Mouse (Mus musculus) midbrain, embryonic 10.5 days (tissue): ENCODE measurements at regions not wholly inside any gene's neighbourhood (a gene's known extent, or its start where the extent isn't known, plus 50 kb on each side); places are given as distances from the start of the nearest gene placed in this dataset.

Experiments used
- DNase-seq: peaks from one replicate; pipeline ENCODE4 v3.0.0-alpha.2; 2017; ENCODE audit warnings: low spot score
- H3K27ac ChIP-seq: fragments of 300-500 bp; sonication (generic); replicated peaks from 2 replicates; pipeline ENCODE4 v1.5.1; 2016; ENCODE audit warnings: mild to moderate bottlenecking
- H3K27me3 ChIP-seq: fragments of 300-500 bp; sonication (generic); 2 replicates; pipeline ENCODE4 v1.6.1; 2016; ENCODE audit warnings: low read depth, mild to moderate bottlenecking; ENCODE audit not compliant: poor library complexity, severe bottlenecking
- H3K36me3 ChIP-seq: fragments of 300-500 bp; sonication (generic); 2 replicates; pipeline ENCODE4 v1.6.1; 2016; ENCODE audit warnings: mild to moderate bottlenecking, moderate library complexity
- H3K4me1 ChIP-seq: fragments of 300-500 bp; sonication (generic); 2 replicates; pipeline ENCODE4 v1.6.1; 2016
- H3K4me3 ChIP-seq: fragments of 300-500 bp; sonication (generic); 2 replicates; pipeline ENCODE4 v1.5.1; 2016; ENCODE audit warnings: mild to moderate bottlenecking, moderate library complexity
- H3K9me3 ChIP-seq: fragments of 300-500 bp; sonication (generic); replicated peaks from 2 replicates; pipeline ENCODE4 v1.6.1; 2016; ENCODE audit warnings: mild to moderate bottlenecking
- whole genome bisulfite sequencing: fragments of 180-500 bp; shearing (Covaris S2); methylation state at CpG from one replicate; pipeline ENCODE4 v1.1.7; 2016; 5-methylcytosine and 5-hydroxymethylcytosine counted together

DNA sequence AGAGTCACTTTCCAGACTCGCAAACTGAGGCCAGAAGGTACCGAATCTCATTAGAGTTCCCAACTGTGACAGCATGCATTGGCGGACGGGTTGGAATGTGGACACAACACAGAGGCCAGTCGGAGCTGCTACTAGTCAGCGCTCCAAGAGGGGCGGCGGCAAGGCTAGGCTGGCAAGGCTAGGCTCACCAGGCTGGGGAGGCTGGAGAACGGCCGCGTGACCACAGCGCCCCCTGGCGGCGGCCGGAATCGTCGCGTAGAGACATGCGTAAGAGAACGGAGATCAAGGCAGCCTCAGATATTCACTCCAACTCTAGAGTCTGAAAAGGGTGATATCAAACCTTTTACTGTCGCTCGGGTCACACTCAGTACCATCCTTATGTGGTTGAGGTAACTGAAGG lies 72.8 kb upstream of the Cdh5 start:
- H3K4me3 ChIP-seq = peak overlapping the region; percentile 23; the same call in 1 of the 2 replicates
- peak; percentile 85 for DNase-seq
- H3K27me3 ChIP-seq = peaks cover 13% of the 10 kb centered on the region
- WGBS = 3% methylated on average over 22 of the region's 22 CpGs
- peaks cover 4% of the 10 kb centered on the region for H3K4me1 ChIP-seq
- peaks cover 12% of the 10 kb centered on the region; the same call in 1 of the 2 replicates for H3K9me3 ChIP-seq
- no peaks in the 10 kb centered on the region for H3K36me3 ChIP-seq
- H3K27ac ChIP-seq = no peak overlapping the region

DNA sequence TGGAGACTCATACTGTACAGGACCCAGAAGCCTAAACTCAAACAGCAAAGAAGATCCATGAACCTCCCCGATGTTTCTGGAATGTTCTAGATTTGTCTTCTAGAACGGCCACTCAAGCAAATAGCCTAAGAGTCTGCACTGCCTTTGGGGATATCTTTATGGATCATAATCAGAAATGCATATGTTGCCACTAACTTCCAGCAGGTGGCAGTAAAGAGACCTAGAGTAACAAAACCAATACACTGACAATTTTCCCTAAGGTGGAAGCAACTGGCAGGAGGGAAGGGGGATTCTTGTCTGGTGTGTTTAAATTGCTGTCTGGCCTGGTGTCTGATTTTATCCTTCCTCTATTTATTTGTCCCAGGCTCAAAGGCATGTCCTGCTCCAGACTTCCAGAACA lies 69.2 kb upstream of the Cdh5 start:
- H3K4me1 ChIP-seq = peaks cover 4% of the 10 kb centered on the region
- H3K9me3 ChIP-seq = peaks cover 12% of the 10 kb centered on the region; the same call in 1 of the 2 replicates
- no peak overlapping the region for H3K4me3 ChIP-seq
- no peaks in the 10 kb centered on the region for H3K36me3 ChIP-seq
- DNase-seq = no peak
- 90% methylated on average over 2 of the region's 2 CpGs for WGBS
- no peak overlapping the region for H3K27ac ChIP-seq
- H3K27me3 ChIP-seq = peaks cover 12% of the 10 kb centered on the region

DNA sequence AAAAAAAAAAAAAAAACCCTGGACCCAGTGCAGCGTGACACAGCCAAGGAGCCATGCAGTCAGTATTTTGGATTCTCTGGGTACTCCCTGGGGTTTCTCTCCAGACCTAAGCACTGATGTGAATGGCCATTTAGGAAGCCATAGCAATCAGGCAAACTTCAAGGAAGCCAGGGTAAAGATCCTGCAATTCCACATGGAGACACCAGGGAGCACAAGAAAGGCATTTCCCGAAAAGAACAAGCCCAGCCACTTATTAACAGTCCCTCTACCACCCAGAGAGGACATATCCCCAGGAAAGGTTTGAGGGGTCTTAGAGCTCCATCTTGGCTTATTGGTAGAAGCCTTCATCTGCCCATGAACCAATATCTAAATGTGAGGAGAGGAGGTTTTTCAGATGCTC lies 68.3 kb upstream of the Cdh5 start:
- 53% methylated on average over 2 of the region's 2 CpGs for WGBS
- H3K36me3 ChIP-seq = no peaks in the 10 kb centered on the region
- DNase-seq = no peak

DNA sequence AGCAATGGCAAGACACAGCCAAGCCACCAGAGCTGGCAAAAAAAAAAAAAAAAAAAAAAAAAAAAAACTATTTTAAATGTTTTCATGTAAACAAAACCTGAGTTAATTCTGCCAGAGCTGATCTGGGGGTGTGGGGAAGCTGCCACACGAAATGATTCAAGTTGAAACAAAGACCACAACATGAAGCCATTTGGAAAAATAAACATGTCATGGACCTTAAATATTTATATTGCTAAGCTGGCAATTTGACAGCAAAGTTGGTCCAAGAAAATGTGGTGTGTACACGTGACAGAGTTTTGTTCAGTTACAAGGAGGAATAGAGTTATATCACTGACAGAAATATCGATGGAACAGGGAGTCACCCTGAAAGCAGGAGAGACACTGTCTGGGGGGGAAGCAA lies 67.1 kb upstream of the Cdh5 start:
- no peak overlapping the region for H3K4me3 ChIP-seq
- H3K4me1 ChIP-seq = no peaks in the 10 kb centered on the region
- H3K27ac ChIP-seq = no peak overlapping the region
- 84% methylated on average over 3 of the region's 3 CpGs for WGBS
- no peaks in the 10 kb centered on the region for H3K27me3 ChIP-seq
- H3K36me3 ChIP-seq = no peaks in the 10 kb centered on the region
- no peak for DNase-seq
- peaks cover 12% of the 10 kb centered on the region; the same call in 1 of the 2 replicates for H3K9me3 ChIP-seq

More for the DNA sequence above, 68.3 kb upstream of the Cdh5 start:
- peaks cover 4% of the 10 kb centered on the region for H3K4me1 ChIP-seq
- H3K27ac ChIP-seq = no peak overlapping the region
- peaks cover 12% of the 10 kb centered on the region; the same call in 1 of the 2 replicates for H3K9me3 ChIP-seq
- peaks cover 3% of the 10 kb centered on the region for H3K27me3 ChIP-seq
- H3K4me3 ChIP-seq = no peak overlapping the region

DNA sequence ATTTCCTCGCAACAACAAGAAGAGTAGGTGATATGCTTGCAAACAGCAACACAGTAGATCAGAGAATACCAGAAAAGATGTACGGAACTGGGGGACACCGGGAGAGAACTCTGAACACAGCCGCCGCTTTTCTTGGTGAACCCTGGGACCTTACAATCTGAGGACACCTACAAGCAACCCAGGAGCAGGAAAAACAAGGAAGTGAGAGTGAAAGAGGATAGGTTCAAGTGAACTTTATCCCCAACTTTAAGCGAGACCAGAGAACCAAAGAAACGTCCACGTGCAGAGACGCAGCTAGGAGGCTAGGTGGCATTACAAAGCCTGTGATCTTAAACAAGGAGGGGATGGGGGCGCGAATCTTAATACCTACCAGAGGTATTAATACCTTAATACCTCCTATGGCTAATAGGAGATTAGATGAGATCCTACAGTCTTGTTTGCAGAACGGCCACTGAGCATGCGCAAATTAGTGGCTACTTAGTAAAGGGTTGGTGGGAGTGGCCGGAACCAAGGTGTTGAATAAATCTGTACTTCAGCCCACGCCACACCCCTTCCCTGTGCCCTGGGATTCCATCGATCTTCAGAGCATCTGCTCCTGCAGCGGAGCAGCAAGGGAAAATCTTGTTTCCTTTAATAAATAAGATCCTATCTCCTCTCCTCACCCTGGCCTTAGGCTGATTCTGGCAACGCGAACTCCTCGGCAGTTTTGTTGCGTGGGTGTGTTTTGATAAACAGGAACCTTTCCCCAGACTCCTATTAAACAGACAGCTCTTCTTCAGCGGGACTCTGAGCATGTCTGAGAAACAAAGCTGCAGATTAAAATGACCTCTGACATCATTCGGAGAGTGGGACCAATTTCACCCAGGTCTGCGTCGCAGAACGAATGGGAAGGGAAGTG lies 64.6 kb upstream of the Cdh5 start:
- WGBS = 86% methylated on average over 26 of the region's 26 CpGs
- Histone ChIP-seq H3K27ac (no peak overlapping the region), H3K4me1 (no peaks in the 10 kb centered on the region), H3K27me3 (no peaks in the 10 kb centered on the region), H3K9me3 (no peaks in the 10 kb centered on the region), H3K4me3 (no peak overlapping the region), H3K36me3 (no peaks in the 10 kb centered on the region)
- DNase-seq = no peak

DNA sequence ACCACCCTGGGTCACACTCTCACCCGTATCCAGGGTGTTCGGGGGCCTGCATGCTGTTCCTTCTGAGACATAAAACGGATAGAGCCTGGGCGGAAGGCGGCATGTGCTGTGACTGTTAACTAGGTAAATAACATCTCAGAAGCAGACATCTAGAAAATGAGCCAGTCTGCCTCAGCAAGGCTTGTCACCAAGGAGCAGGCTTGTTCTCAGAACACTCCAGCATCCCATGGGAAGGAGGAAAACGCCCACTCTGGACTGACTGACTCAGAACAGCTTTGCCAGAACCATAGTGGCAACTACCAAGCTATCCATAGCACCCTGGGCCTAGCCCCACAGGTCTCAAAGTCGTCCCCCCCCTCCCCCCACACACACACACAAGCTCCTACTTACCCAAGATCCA lies 63.8 kb upstream of the Cdh5 start:
- no peak overlapping the region for H3K4me3 ChIP-seq
- DNase-seq = no peak
- H3K4me1 ChIP-seq = peaks cover 8% of the 10 kb centered on the region
- H3K27ac ChIP-seq = no peak overlapping the region; the same call in 1 of the 2 replicates
- H3K36me3 ChIP-seq = no peaks in the 10 kb centered on the region
- no peaks in the 10 kb centered on the region for H3K27me3 ChIP-seq
- WGBS = 87% methylated on average over 7 of the region's 7 CpGs
- no peaks in the 10 kb centered on the region for H3K9me3 ChIP-seq

DNA sequence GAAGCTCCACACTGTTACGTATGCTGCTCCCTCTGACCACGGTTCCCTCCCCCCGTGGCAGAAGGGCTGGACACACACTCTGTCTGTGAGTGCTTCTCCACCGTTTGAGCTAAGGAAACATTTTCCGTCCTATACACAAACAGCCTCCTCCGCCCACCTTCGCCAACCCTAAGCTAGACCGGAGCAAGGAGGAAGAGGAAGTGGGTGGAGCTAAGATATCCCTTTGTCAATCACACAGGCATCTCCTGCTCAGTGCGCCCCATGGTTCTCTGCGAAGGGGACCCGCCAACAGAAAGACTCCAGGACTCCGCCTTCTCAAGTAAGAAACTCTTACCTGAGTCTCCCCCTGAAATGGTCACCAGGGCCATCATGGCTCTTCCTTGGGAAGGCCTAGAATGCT lies 61.9 kb upstream of the Cdh5 start:
- Histone ChIP-seq H3K36me3 (no peaks in the 10 kb centered on the region), H3K9me3 (no peaks in the 10 kb centered on the region), H3K27ac (no peak overlapping the region), H3K4me1 (peaks cover 15% of the 10 kb centered on the region), H3K27me3 (no peaks in the 10 kb centered on the region), H3K4me3 (no peak overlapping the region)
- DNase-seq = no peak
- WGBS = 79% methylated on average over 12 of the region's 12 CpGs

DNA sequence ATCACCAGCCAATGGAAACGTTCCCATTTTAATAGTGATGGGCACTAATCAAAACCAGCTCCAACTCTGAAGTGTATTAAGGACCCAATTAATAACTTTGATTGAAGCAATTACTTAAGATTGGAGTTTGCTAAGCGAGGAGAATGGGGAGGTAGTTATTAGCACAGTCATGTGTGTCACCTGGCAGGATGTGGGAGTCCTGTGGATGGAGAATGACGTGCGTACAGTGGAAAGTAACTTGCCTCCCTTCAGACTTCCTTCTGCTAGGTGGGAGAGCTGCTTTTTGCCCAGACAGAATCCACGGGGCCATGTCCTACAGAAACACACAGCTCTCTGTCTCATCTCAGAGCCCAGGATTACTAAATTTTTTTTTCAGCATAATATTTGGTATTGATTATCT lies 59.9 kb upstream of the Cdh5 start:
- Histone ChIP-seq H3K9me3 (0 out of 2 replicates have a peak, but pooled peaks cover 6% of the 10 kb centered on the region), H3K27ac (no peak overlapping the region), H3K4me3 (no peak overlapping the region), H3K36me3 (no peaks in the 10 kb centered on the region), H3K27me3 (no peaks in the 10 kb centered on the region), H3K4me1 (peaks cover 15% of the 10 kb centered on the region)
- WGBS = 88% methylated on average over 5 of the region's 5 CpGs
- DNase-seq = no peak

DNA sequence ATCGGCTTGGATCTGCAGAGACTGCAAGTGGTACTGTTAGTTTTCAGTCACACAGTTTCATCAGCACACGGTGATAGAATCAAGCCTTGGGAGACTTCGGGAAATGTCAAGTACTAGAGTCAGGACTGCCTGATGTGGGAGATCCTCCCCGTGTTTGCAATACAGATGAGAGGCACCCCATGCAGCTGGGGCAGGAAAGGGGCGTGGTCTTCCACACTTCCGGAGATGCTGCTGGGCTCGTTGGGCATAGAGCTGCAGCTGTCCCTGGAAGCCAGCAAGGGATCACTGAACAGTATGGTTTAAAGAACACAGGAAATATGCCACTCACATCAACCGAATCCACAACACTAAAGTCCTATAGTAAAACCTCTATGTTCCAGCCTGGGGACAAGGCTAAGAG lies 59.0 kb upstream of the Cdh5 start:
- 47% methylated on average over 8 of the region's 8 CpGs for WGBS
- Histone ChIP-seq H3K27ac (no peak overlapping the region), H3K27me3 (no peaks in the 10 kb centered on the region; the same call in 1 of the 2 replicates), H3K4me3 (no peak overlapping the region), H3K36me3 (no peaks in the 10 kb centered on the region), H3K9me3 (0 out of 2 replicates have a peak, but pooled peaks cover 6% of the 10 kb centered on the region), H3K4me1 (peaks cover 15% of the 10 kb centered on the region)
- DNase-seq = no peak

DNA sequence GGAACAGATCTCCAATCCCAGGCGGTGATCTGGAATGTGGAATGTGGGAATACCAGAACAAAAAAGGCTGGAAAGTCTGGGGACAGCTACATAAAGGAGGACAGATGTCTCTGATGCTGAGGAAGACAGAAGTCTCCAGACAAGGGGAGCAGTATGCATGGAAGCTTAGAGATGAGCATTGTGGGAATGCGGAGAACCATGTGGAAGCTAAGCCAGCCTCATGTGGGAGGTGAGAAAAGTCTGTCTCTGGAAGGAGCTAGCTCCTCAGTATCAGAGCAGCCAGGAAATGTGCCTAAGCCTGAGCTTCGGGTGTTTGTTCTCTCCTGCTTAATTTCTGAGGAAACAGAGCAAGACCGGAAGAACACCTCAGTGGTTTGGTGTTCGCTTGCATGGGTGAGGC lies 53.4 kb upstream of the Cdh5 start:
- Histone ChIP-seq H3K9me3 (0 out of 2 replicates have a peak, but pooled peaks cover 6% of the 10 kb centered on the region), H3K4me1 (peaks cover 7% of the 10 kb centered on the region; the same call in 1 of the 2 replicates), H3K4me3 (no peak overlapping the region), H3K27me3 (no peaks in the 10 kb centered on the region; the same call in 1 of the 2 replicates), H3K27ac (no peak overlapping the region), H3K36me3 (no peaks in the 10 kb centered on the region)
- 85% methylated on average over 5 of the region's 5 CpGs for WGBS
- DNase-seq = no peak

DNA sequence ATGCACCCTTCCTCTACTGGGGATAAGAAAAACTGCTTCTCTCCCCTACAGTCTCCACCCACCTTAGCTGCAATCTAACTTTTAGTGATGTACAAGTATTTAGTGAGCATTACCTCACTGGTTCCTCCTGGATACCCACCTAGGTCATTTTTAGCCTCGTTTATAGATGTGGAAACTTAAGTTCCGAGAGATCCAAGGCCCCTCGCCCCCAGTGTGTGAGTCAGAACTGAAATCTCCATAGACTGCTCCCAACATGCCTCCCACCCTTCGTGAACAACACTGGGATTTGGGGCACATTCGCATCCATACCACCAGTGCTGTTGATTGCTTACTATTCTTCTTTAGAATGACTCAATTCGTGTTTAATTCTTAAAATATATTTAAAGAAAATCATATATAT lies 52.2 kb upstream of the Cdh5 start:
- no peaks in the 10 kb centered on the region; the same call in 1 of the 2 replicates for H3K27me3 ChIP-seq
- H3K4me3 ChIP-seq = no peak overlapping the region
- 89% methylated on average over 6 of the region's 6 CpGs for WGBS
- no peaks in the 10 kb centered on the region for H3K36me3 ChIP-seq
- 0 out of 2 replicates have a peak, but pooled peaks cover 2% of the 10 kb centered on the region for H3K4me1 ChIP-seq
- DNase-seq = no peak
- no peak overlapping the region for H3K27ac ChIP-seq
- H3K9me3 ChIP-seq = 0 out of 2 replicates have a peak, but pooled peaks cover 6% of the 10 kb centered on the region

DNA sequence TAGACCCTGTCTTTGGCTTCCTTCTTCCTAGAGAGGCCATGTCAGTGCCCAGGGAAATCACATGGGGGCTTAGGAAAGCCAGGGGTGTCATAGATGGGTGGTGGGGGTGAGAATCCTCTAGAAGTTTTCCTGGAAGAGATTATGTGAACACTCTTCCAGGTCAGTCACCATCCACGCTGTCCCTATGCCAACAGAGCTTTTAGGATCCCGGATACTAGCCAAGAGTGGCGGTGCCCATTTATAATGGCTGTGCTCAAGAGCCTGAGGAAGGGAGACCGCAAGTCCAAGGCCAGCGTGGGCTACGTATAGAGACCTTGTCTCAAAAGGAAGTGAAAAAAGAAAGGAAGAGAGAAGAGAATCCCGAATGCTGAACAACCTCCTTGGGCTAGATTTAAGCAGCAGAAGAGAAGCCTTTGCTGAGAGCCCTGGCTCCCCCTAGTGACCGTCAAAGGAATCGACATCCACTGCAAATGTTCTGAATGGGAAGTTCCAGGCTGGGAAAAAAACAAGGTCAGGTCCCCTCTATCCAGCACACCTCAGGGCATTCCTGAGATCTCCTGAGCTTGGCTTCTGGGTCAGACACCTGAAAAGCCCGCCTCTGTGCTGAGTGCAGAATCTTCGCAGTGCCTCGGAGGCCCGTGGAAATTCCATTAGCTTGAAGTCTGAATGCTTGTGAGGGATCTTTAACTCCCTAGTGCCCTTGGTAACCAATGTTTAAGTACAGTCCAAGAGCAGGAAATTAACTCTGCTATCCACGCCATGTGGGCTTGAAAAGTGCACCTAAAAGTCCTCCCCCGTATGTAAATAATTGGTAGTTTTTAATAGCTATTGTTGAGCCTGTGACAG lies 50.5 kb upstream of the Cdh5 start:
- H3K27ac ChIP-seq = no peak overlapping the region
- H3K4me3 ChIP-seq = no peak overlapping the region
- H3K27me3 ChIP-seq = no peaks in the 10 kb centered on the region; the same call in 1 of the 2 replicates
- WGBS = 32% methylated on average over 15 of the region's 15 CpGs
- H3K4me1 ChIP-seq = 0 out of 2 replicates have a peak, but pooled peaks cover 2% of the 10 kb centered on the region
- peak; percentile 61 for DNase-seq
- H3K36me3 ChIP-seq = no peaks in the 10 kb centered on the region
- H3K9me3 ChIP-seq = no peaks in the 10 kb centered on the region
